Mouse (Mus musculus): ENCODE measurements around the gene Zfp358. TPM values are rescaled to one million over a fixed set of nuclear protein-coding genes. Genes with fewer than 3 reads are reported as not detected.

The Zfp358 gene
- total RNA-seq, 1 experiment = 7.1 TPM

- peaks cover 30% of the 10 kb centered on the region for H3K36me3 ChIP-seq (ENCODE audit: control insufficient read depth, insufficient read depth, low read length, poor library complexity, severe bottlenecking)
- DNase-seq (ENCODE audit: low read depth, low spot score) = peak; percentile 86
- H3K9me3 ChIP-seq (ENCODE audit: control insufficient read depth, insufficient read depth, low read depth, low read length) = no peaks in the 10 kb centered on the region
- TF ChIP-seq MAFK (IDR thresholded peaks at IDR 0.05; ENCODE audit: insufficient read depth, low read depth, low read length) (no peak), ZC3H11A (IDR thresholded peaks at IDR 0.05; ENCODE audit: borderline replicate concordance, low read depth, low read length) (no peak), ZNF384 (IDR thresholded peaks at IDR 0.05; ENCODE audit: low read depth, low read length) (no peak), HCFC1 (IDR thresholded peaks at IDR 0.05; ENCODE audit: borderline replicate concordance, insufficient read depth, low read length) (no peak), CHD2 (IDR thresholded peaks at IDR 0.05; ENCODE audit: low read depth, low read length) (no peak)
- no peak overlapping the region; the same call in 1 of the 2 replicates for H3K27ac ChIP-seq (ENCODE audit: insufficient read depth, low read depth, low read length, poor library complexity, severe bottlenecking)
- H3K9ac ChIP-seq (ENCODE audit: insufficient read depth, low read depth, low read length, poor library complexity, severe bottlenecking) = no peak overlapping the region
- H3K4me3 ChIP-seq (ENCODE audit: insufficient read depth in 1 of 2, low read depth in 1 of 2, low read length in 2 of 2, poor library complexity in 1 of 2, severe bottlenecking in 1 of 2) = peak overlapping the region in 1 of 2 experiments; percentile 59; a peak in 2 of 4 replicates
- in situ Hi-C loops (cut with MboI; ENCODE audit: low sequenced_read_pairs in 2 of 2, unreplicated experiment in 2 of 2) = no loop called here
- peaks cover 4 to 18% of the 10 kb centered on the region in 2 experiments; a peak in 2 of 4 replicates for H3K4me1 ChIP-seq (ENCODE audit: control insufficient read depth in 2 of 2, insufficient read depth in 2 of 2, low read length in 2 of 2, poor library complexity in 1 of 2)
Measured at GRCm38 (mm10) chr8:3536053-3536841, 43.3 kb downstream of the Zfp358 start.

GRCm38 (mm10) chr8:3536940-3537339 lies 44.0 kb downstream of the Zfp358 start:
- H3K36me3 ChIP-seq (ENCODE audit: control insufficient read depth, insufficient read depth, low read length, poor library complexity, severe bottlenecking) = peaks cover 28% of the 10 kb centered on the region
- no peak overlapping the region for H3K9ac ChIP-seq (ENCODE audit: insufficient read depth, low read depth, low read length, poor library complexity, severe bottlenecking)
- no peaks in the 10 kb centered on the region for H3K9me3 ChIP-seq (ENCODE audit: control insufficient read depth, insufficient read depth, low read depth, low read length)
- H3K4me1 ChIP-seq (ENCODE audit: control insufficient read depth in 2 of 2, insufficient read depth in 2 of 2, low read length in 2 of 2, poor library complexity in 1 of 2) = peaks cover 4 to 18% of the 10 kb centered on the region in 2 experiments; a peak in 2 of 4 replicates
- DNase-seq (ENCODE audit: low read depth, low spot score) = no peak
- H3K4me3 ChIP-seq (ENCODE audit: insufficient read depth in 1 of 2, low read depth in 1 of 2, low read length in 2 of 2, poor library complexity in 1 of 2, severe bottlenecking in 1 of 2) = no peak overlapping the region
- no peak overlapping the region; the same call in 1 of the 2 replicates for H3K27ac ChIP-seq (ENCODE audit: insufficient read depth, low read depth, low read length, poor library complexity, severe bottlenecking)
- in situ Hi-C loops (cut with MboI; ENCODE audit: low sequenced_read_pairs in 2 of 2, unreplicated experiment in 2 of 2) = no loop called here
- no peak for TF ChIP-seq ZNF384 (IDR thresholded peaks at IDR 0.05; ENCODE audit: low read depth, low read length)
- no peak for TF ChIP-seq ZC3H11A (IDR thresholded peaks at IDR 0.05; ENCODE audit: borderline replicate concordance, low read depth, low read length)
- TF ChIP-seq HCFC1 (IDR thresholded peaks at IDR 0.05; ENCODE audit: borderline replicate concordance, insufficient read depth, low read length) = no peak
- no peak for TF ChIP-seq CHD2 (IDR thresholded peaks at IDR 0.05; ENCODE audit: low read depth, low read length)
- TF ChIP-seq MAFK (IDR thresholded peaks at IDR 0.05; ENCODE audit: insufficient read depth, low read depth, low read length) = no peak

DNA sequence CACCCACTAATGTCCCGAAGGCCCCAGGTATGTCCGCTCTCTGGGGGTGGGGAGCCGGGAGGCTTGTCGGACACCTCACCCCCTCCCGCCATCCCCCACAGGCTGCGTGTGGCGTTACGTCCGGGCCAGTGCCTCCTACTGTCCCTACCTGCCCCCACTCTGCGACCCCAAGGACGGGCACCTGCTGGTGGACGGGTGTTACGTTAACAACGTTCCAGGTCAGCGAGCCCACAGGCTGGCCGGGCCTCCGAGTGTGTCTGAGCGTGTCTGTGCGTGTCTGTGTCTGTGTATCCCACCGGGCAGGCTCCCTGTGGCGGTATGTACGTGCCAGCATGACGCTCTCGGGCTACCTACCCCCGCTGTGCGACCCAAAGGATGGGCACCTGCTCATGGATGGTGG lies 44.7 kb downstream of the Zfp358 start:
- peaks cover 4 to 18% of the 10 kb centered on the region in 2 experiments; a peak in 2 of 4 replicates for H3K4me1 ChIP-seq (ENCODE audit: control insufficient read depth in 2 of 2, insufficient read depth in 2 of 2, low read length in 2 of 2, poor library complexity in 1 of 2)
- no peak for DNase-seq (ENCODE audit: low read depth, low spot score)
- no peak overlapping the region for H3K9ac ChIP-seq (ENCODE audit: insufficient read depth, low read depth, low read length, poor library complexity, severe bottlenecking)
- peaks cover 30% of the 10 kb centered on the region for H3K36me3 ChIP-seq (ENCODE audit: control insufficient read depth, insufficient read depth, low read length, poor library complexity, severe bottlenecking)
- in situ Hi-C loops (cut with MboI; ENCODE audit: low sequenced_read_pairs in 2 of 2, unreplicated experiment in 2 of 2) = no loop called here
- H3K9me3 ChIP-seq (ENCODE audit: control insufficient read depth, insufficient read depth, low read depth, low read length) = no peaks in the 10 kb centered on the region
- H3K27ac ChIP-seq (ENCODE audit: insufficient read depth, low read depth, low read length, poor library complexity, severe bottlenecking) = no peak overlapping the region
- peak overlapping the region in 1 of 2 experiments; percentile 19; a peak in 1 of 4 replicates for H3K4me3 ChIP-seq (ENCODE audit: insufficient read depth in 1 of 2, low read depth in 1 of 2, low read length in 2 of 2, poor library complexity in 1 of 2, severe bottlenecking in 1 of 2)
- TF ChIP-seq HCFC1 (IDR thresholded peaks at IDR 0.05; ENCODE audit: borderline replicate concordance, insufficient read depth, low read length) (no peak), CHD2 (IDR thresholded peaks at IDR 0.05; ENCODE audit: low read depth, low read length) (no peak), MAFK (IDR thresholded peaks at IDR 0.05; ENCODE audit: insufficient read depth, low read depth, low read length) (no peak), ZNF384 (IDR thresholded peaks at IDR 0.05; ENCODE audit: low read depth, low read length) (no peak), ZC3H11A (IDR thresholded peaks at IDR 0.05; ENCODE audit: borderline replicate concordance, low read depth, low read length) (no peak)

DNA sequence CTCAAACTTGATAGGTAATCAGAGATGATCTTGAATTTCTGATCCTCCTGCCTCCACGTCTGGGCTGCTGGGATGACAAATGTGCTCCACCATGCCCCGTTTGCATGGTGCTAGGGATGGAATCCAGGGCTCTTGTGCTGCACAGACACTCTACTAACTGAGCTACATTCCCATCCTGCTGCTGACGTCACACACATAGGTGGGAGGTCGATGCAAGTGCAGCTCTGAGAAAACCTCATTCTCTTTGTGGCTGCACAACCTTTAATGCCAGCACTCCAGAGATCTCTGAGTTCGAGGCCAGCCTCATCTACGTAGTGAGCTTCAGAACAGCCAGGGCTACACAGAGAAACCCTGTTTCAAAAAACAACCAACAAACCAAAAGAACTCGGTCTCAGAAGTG lies 46.2 kb downstream of the Zfp358 start:
- Histone ChIP-seq H3K27ac (ENCODE audit: insufficient read depth, low read depth, low read length, poor library complexity, severe bottlenecking) (no peak overlapping the region), H3K36me3 (ENCODE audit: control insufficient read depth, insufficient read depth, low read length, poor library complexity, severe bottlenecking) (peaks cover 40% of the 10 kb centered on the region), H3K9me3 (ENCODE audit: control insufficient read depth, insufficient read depth, low read depth, low read length) (no peaks in the 10 kb centered on the region), H3K9ac (ENCODE audit: insufficient read depth, low read depth, low read length, poor library complexity, severe bottlenecking) (no peak overlapping the region), H3K4me1 (ENCODE audit: control insufficient read depth in 2 of 2, insufficient read depth in 2 of 2, low read length in 2 of 2, poor library complexity in 1 of 2) (peaks cover 4 to 18% of the 10 kb centered on the region in 2 experiments; a peak in 2 of 4 replicates), H3K4me3 (ENCODE audit: insufficient read depth in 1 of 2, low read depth in 1 of 2, low read length in 2 of 2, poor library complexity in 1 of 2, severe bottlenecking in 1 of 2) (no peak overlapping the region)
- in situ Hi-C loops (cut with MboI; ENCODE audit: low sequenced_read_pairs in 2 of 2, unreplicated experiment in 2 of 2) = no loop called here
- no peak for DNase-seq (ENCODE audit: low read depth, low spot score)
- TF ChIP-seq MAFK (IDR thresholded peaks at IDR 0.05; ENCODE audit: insufficient read depth, low read depth, low read length) = no peak
- no peak for TF ChIP-seq ZNF384 (IDR thresholded peaks at IDR 0.05; ENCODE audit: low read depth, low read length)
- no peak for TF ChIP-seq HCFC1 (IDR thresholded peaks at IDR 0.05; ENCODE audit: borderline replicate concordance, insufficient read depth, low read length)
- no peak for TF ChIP-seq ZC3H11A (IDR thresholded peaks at IDR 0.05; ENCODE audit: borderline replicate concordance, low read depth, low read length)
- no peak for TF ChIP-seq CHD2 (IDR thresholded peaks at IDR 0.05; ENCODE audit: low read depth, low read length)
